Mouse (Mus musculus): ENCODE measurements around the gene Cers4. TPM values are rescaled to one million over a fixed set of nuclear protein-coding genes. Genes with fewer than 3 reads are reported as not detected.

Gene Cers4
- polyA plus RNA-seq, 1 experiment from 2014 or later, result 10.0 TPM

DNA sequence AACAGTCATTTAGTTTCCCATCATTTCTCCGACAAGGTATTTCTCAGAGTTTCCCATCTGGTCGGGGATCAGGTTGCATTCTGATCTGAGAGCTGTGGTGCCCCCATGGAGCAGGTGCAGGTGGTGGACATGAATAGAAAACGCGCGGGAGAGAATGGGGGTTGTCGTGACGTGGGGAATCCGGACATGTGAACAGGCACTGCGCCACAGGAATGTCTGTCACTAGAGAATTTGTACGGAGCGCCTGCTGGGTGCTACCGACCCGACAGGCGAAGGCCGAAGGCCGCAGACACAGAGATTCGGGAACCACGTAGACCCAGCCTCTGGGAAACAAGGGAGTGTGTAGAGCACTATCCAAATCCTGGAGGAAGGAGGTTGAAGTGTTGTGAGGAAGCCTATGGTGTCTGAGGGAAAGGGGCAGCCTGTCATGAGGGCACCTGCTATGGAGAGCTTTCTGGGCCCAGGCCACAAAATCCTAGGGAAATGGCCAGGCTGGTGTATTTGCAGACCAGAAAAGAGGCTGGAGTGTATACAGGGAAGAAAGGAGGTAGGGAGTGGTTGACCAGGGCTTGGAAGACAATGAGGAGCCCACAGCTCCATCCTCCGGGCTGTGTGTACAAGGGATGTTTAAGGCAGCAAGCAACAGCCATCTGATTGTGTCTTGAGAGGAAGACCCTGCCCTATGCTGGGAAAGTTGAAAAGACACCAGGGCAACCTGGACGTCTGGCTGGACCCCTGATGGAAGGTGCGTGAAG is 1.0 kb downstream of the Cers4 start:
- Histone ChIP-seq H3K4me3 (ENCODE audit: low read depth, low read length) (peak overlapping the region; percentile 47), H3K4me2 (ENCODE audit: low read depth, severe bottlenecking) (peak overlapping the region; percentile 86), H3K27me3 (ENCODE audit: control insufficient read depth, insufficient read depth, low read length) (no peaks in the 10 kb centered on the region), H3K4me1 (ENCODE audit: control insufficient read depth, insufficient read depth, low read length) (no peaks in the 10 kb centered on the region), H3K27ac (replicated peaks; ENCODE audit: low read depth, low read length) (no peak overlapping the region; the same call in 1 of the 2 replicates), H3K9me3 (ENCODE audit: control insufficient read depth, low read length) (no peaks in the 10 kb centered on the region), H3K9ac (ENCODE audit: low read length) (peak overlapping the region; percentile 51), H3K36me3 (ENCODE audit: control insufficient read depth, insufficient read depth, low read length) (0 out of 2 replicates have a peak, but pooled peaks cover 3% of the 10 kb centered on the region)
- 17% methylated on average over 21 of the region's 21 CpGs for WGBS
- DNase-seq (ENCODE audit: low spot score) (no peak), ATAC-seq (ENCODE audit: insufficient number of reproducible peaks, low FRiP score, low TSS enrichment, low read depth) (peak; percentile 28; the same call in 1 of the 2 replicates)

GRCm38 (mm10) chr8:4495976-4496375 is 3.1 kb downstream of the Cers4 start:
- no peak overlapping the region for H3K9ac ChIP-seq (ENCODE audit: low read length)
- 74% methylated on average over 6 of the region's 6 CpGs for WGBS
- no peak for ATAC-seq (ENCODE audit: insufficient number of reproducible peaks, low FRiP score, low TSS enrichment, low read depth)

GRCm38 (mm10) chr8:4497610-4498009 is 4.8 kb downstream of the Cers4 start:
- H3K4me3 ChIP-seq (ENCODE audit: low read depth, low read length), result no peak overlapping the region
- ATAC-seq (ENCODE audit: insufficient number of reproducible peaks, low FRiP score, low TSS enrichment, low read depth) (no peak), DNase-seq (ENCODE audit: low spot score) (no peak)
- no peaks in the 10 kb centered on the region for H3K9me3 ChIP-seq (ENCODE audit: control insufficient read depth, low read length)
- H3K9ac ChIP-seq (ENCODE audit: low read length), result no peak overlapping the region
- no peaks in the 10 kb centered on the region for H3K27me3 ChIP-seq (ENCODE audit: control insufficient read depth, insufficient read depth, low read length)
- no peak overlapping the region for H3K27ac ChIP-seq (replicated peaks; ENCODE audit: low read depth, low read length)
- no peak overlapping the region for H3K4me2 ChIP-seq (ENCODE audit: low read depth, severe bottlenecking)
- 0 out of 2 replicates have a peak, but pooled peaks cover 3% of the 10 kb centered on the region for H3K36me3 ChIP-seq (ENCODE audit: control insufficient read depth, insufficient read depth, low read length)
- WGBS, result 86% methylated on average over 1 of the region's 1 CpGs
- no peaks in the 10 kb centered on the region for H3K4me1 ChIP-seq (ENCODE audit: control insufficient read depth, insufficient read depth, low read length)

More at GRCm38 (mm10) chr8:4495976-4496375, 3.1 kb downstream of the Cers4 start:
- Histone ChIP-seq H3K27ac (replicated peaks; ENCODE audit: low read depth, low read length) (no peak overlapping the region), H3K36me3 (ENCODE audit: control insufficient read depth, insufficient read depth, low read length) (0 out of 2 replicates have a peak, but pooled peaks cover 3% of the 10 kb centered on the region), H3K27me3 (ENCODE audit: control insufficient read depth, insufficient read depth, low read length) (no peaks in the 10 kb centered on the region), H3K9me3 (ENCODE audit: control insufficient read depth, low read length) (no peaks in the 10 kb centered on the region), H3K4me3 (ENCODE audit: low read depth, low read length) (no peak overlapping the region), H3K4me2 (ENCODE audit: low read depth, severe bottlenecking) (no peak overlapping the region), H3K4me1 (ENCODE audit: control insufficient read depth, insufficient read depth, low read length) (no peaks in the 10 kb centered on the region)
- no peak for DNase-seq (ENCODE audit: low spot score)

DNA sequence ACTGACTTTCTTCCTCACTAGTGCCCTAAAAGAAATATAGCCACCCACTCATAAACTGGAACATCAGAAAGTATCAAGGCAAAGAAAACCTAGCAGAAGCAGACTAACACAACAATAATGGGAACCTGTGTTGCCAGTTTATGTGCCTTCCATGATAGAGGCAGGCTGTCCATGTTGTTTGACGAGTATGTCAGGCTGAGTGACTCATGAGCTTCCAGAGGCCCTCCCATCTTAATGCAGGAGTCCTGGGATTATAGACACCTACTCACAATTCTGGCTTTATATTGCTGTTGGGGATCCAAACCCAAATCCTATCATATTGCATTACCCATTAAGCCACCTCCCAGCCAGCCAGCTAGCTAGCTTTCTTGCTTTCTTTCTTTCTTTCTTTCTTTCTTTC is 12.5 kb downstream of the Cers4 start:
- Histone ChIP-seq H3K36me3 (ENCODE audit: control insufficient read depth, insufficient read depth, low read length) (no peaks in the 10 kb centered on the region), H3K27ac (replicated peaks; ENCODE audit: low read depth, low read length) (no peak overlapping the region), H3K9me3 (ENCODE audit: control insufficient read depth, low read length) (no peaks in the 10 kb centered on the region), H3K4me3 (ENCODE audit: low read depth, low read length) (no peak overlapping the region), H3K4me2 (ENCODE audit: low read depth, severe bottlenecking) (no peak overlapping the region), H3K9ac (ENCODE audit: low read length) (no peak overlapping the region), H3K27me3 (ENCODE audit: control insufficient read depth, insufficient read depth, low read length) (no peaks in the 10 kb centered on the region), H3K4me1 (ENCODE audit: control insufficient read depth, insufficient read depth, low read length) (no peaks in the 10 kb centered on the region)
- no peak for DNase-seq (ENCODE audit: low spot score)
- ATAC-seq (ENCODE audit: insufficient number of reproducible peaks, low FRiP score, low TSS enrichment, low read depth), result no peak
- 94% methylated on average over 1 of the region's 1 CpGs for WGBS

GRCm38 (mm10) chr8:4507527-4507926 is 14.7 kb downstream of the Cers4 start:
- WGBS, result 84% methylated on average over 5 of the region's 5 CpGs
- Histone ChIP-seq H3K9ac (ENCODE audit: low read length) (no peak overlapping the region), H3K4me1 (ENCODE audit: control insufficient read depth, insufficient read depth, low read length) (no peaks in the 10 kb centered on the region), H3K4me3 (ENCODE audit: low read depth, low read length) (no peak overlapping the region), H3K4me2 (ENCODE audit: low read depth, severe bottlenecking) (no peak overlapping the region), H3K36me3 (ENCODE audit: control insufficient read depth, insufficient read depth, low read length) (no peaks in the 10 kb centered on the region), H3K27me3 (ENCODE audit: control insufficient read depth, insufficient read depth, low read length) (no peaks in the 10 kb centered on the region), H3K27ac (replicated peaks; ENCODE audit: low read depth, low read length) (no peak overlapping the region), H3K9me3 (ENCODE audit: control insufficient read depth, low read length) (no peaks in the 10 kb centered on the region)
- no peak for DNase-seq (ENCODE audit: low spot score)
- ATAC-seq (ENCODE audit: insufficient number of reproducible peaks, low FRiP score, low TSS enrichment, low read depth), result no peak

- no peak overlapping the region for H3K27ac ChIP-seq (replicated peaks; ENCODE audit: low read depth, low read length)
- no peak overlapping the region for H3K4me2 ChIP-seq (ENCODE audit: low read depth, severe bottlenecking)
- no peaks in the 10 kb centered on the region for H3K9me3 ChIP-seq (ENCODE audit: control insufficient read depth, low read length)
- H3K36me3 ChIP-seq (ENCODE audit: control insufficient read depth, insufficient read depth, low read length), result no peaks in the 10 kb centered on the region
- H3K27me3 ChIP-seq (ENCODE audit: control insufficient read depth, insufficient read depth, low read length), result no peaks in the 10 kb centered on the region
- H3K4me1 ChIP-seq (ENCODE audit: control insufficient read depth, insufficient read depth, low read length), result no peaks in the 10 kb centered on the region
- WGBS, result 83% methylated on average over 4 of the region's 4 CpGs
- no peak for ATAC-seq (ENCODE audit: insufficient number of reproducible peaks, low FRiP score, low TSS enrichment, low read depth)
- H3K9ac ChIP-seq (ENCODE audit: low read length), result no peak overlapping the region
- no peak overlapping the region for H3K4me3 ChIP-seq (ENCODE audit: low read depth, low read length)
- DNase-seq (ENCODE audit: low spot score), result no peak
Measured at GRCm38 (mm10) chr8:4510824-4511223, 18.0 kb downstream of the Cers4 start.

GRCm38 (mm10) chr8:4511429-4512115 is 18.7 kb downstream of the Cers4 start:
- no peak overlapping the region for H3K4me2 ChIP-seq (ENCODE audit: low read depth, severe bottlenecking)
- H3K27ac ChIP-seq (replicated peaks; ENCODE audit: low read depth, low read length), result no peak overlapping the region
- ATAC-seq (ENCODE audit: insufficient number of reproducible peaks, low FRiP score, low TSS enrichment, low read depth) (no peak), DNase-seq (ENCODE audit: low spot score) (no peak)
- no peak overlapping the region for H3K9ac ChIP-seq (ENCODE audit: low read length)
- no peaks in the 10 kb centered on the region for H3K4me1 ChIP-seq (ENCODE audit: control insufficient read depth, insufficient read depth, low read length)
- WGBS, result 33% methylated on average over 2 of the region's 2 CpGs
- no peaks in the 10 kb centered on the region for H3K27me3 ChIP-seq (ENCODE audit: control insufficient read depth, insufficient read depth, low read length)
- H3K9me3 ChIP-seq (ENCODE audit: control insufficient read depth, low read length), result no peaks in the 10 kb centered on the region
- no peak overlapping the region for H3K4me3 ChIP-seq (ENCODE audit: low read depth, low read length)
- H3K36me3 ChIP-seq (ENCODE audit: control insufficient read depth, insufficient read depth, low read length), result no peaks in the 10 kb centered on the region

GRCm38 (mm10) chr8:4512116-4512495 is 19.3 kb downstream of the Cers4 start:
- WGBS, result 23% methylated on average over 8 of the region's 8 CpGs
- Histone ChIP-seq H3K27me3 (ENCODE audit: control insufficient read depth, insufficient read depth, low read length) (no peaks in the 10 kb centered on the region), H3K9ac (ENCODE audit: low read length) (no peak overlapping the region), H3K4me2 (ENCODE audit: low read depth, severe bottlenecking) (no peak overlapping the region), H3K9me3 (ENCODE audit: control insufficient read depth, low read length) (no peaks in the 10 kb centered on the region), H3K4me1 (ENCODE audit: control insufficient read depth, insufficient read depth, low read length) (no peaks in the 10 kb centered on the region), H3K27ac (replicated peaks; ENCODE audit: low read depth, low read length) (no peak overlapping the region), H3K36me3 (ENCODE audit: control insufficient read depth, insufficient read depth, low read length) (no peaks in the 10 kb centered on the region), H3K4me3 (ENCODE audit: low read depth, low read length) (no peak overlapping the region)
- DNase-seq (ENCODE audit: low spot score), result peak; percentile 38
- peak; percentile 55; the same call in 1 of the 2 replicates for ATAC-seq (ENCODE audit: insufficient number of reproducible peaks, low FRiP score, low TSS enrichment, low read depth)

All from limb, embryonic 11.5 days (tissue).